Mouse (Mus musculus) intestine, embryonic 15.5 days (tissue): ENCODE data around the gene Slc25a47. TPM values are rescaled to one million over a fixed set of nuclear protein-coding genes. Genes with fewer than 3 reads are reported as not detected.

Experiments
- ATAC-seq: fragments of 200-750 bp; cut with Nextera tagmentation; 2 replicates; pipeline ENCODE4 v1.8.0; 2017; ENCODE audit warnings: moderate TSS enrichment, moderate library complexity
- H3K27ac ChIP-seq: fragments of 300-500 bp; sonication (generic); 2 replicates; pipeline ENCODE4 v1.5.1; 2015; ENCODE audit warnings: mild to moderate bottlenecking, inconsistent platforms
- H3K27me3 ChIP-seq: fragments of 300-500 bp; sonication (generic); replicated peaks from 2 replicates; pipeline ENCODE4 v1.6.1; 2015; ENCODE audit warnings: inconsistent platforms
- H3K36me3 ChIP-seq: fragments of 300-500 bp; sonication (generic); 2 replicates; pipeline ENCODE4 v1.6.1; 2015; ENCODE audit warnings: inconsistent platforms
- H3K4me1 ChIP-seq: fragments of 300-500 bp; sonication (generic); replicated peaks from 2 replicates; pipeline ENCODE4 v1.6.1; 2015; ENCODE audit warnings: inconsistent platforms
- H3K4me2 ChIP-seq: fragments of 300-500 bp; sonication (generic); replicated peaks from 2 replicates; pipeline ENCODE4 v1.6.1; 2015; ENCODE audit warnings: mild to moderate bottlenecking, inconsistent platforms
- H3K4me3 ChIP-seq: fragments of 300-500 bp; sonication (generic); replicated peaks from 2 replicates; pipeline ENCODE4 v1.5.1; 2015; ENCODE audit warnings: inconsistent platforms
- H3K9ac ChIP-seq: fragments of 300-500 bp; sonication (generic); 2 replicates; pipeline ENCODE4 v1.6.1; 2015; ENCODE audit warnings: inconsistent platforms
- H3K9me3 ChIP-seq: fragments of 300-500 bp; sonication (generic); 2 replicates; pipeline ENCODE4 v1.6.1; 2016; ENCODE audit warnings: inconsistent platforms
- WGBS: fragments of 180-500 bp; shearing (Covaris S2); methylation state at CpG from one replicate; pipeline ENCODE4 v1.1.7; 2015; 5-methylcytosine and 5-hydroxymethylcytosine counted together
- polyA plus RNA-seq: library from polyadenylated mRNA; unstranded; fragments of >200 nt; fragmentation: Nextera tagmentation; extraction: Ambion mirVana; gene quantifications from 2 replicates; pipeline ENCODE4 v1.2.1, GENCODE M21; 2015

Gene Slc25a47
- polyA plus RNA-seq: 7.3 and 10.1 TPM in 2 replicates

GRCm38 (mm10) chr12:108835840-108836409 lies at the start of gene Slc25a47, which contains the start of gene Slc25a29:
Slc25a47 (plus strand) TSS chr12:108836046.
Slc25a29 (minus strand) TSS chr12:108835883.
- Histone ChIP-seq H3K4me3 (peak within 1 kb of the TSS; percentile 76), H3K9ac (peak within 1 kb of the TSS; percentile 80), H3K27me3 (no peaks in the 10 kb centered on the region), H3K36me3 (peaks cover under 1% of the 10 kb centered on the region; the same call in 1 of the 2 replicates), H3K9me3 (no peaks in the 10 kb centered on the region), H3K27ac (peak within 1 kb of the TSS; percentile 91), H3K4me2 (peak within 1 kb of the TSS; percentile 95), H3K4me1 (peaks cover 33% of the 10 kb centered on the region)
- ATAC-seq: peak; percentile 99
- under 1% methylated on average over 52 of the region's 53 CpGs for WGBS

DNA sequence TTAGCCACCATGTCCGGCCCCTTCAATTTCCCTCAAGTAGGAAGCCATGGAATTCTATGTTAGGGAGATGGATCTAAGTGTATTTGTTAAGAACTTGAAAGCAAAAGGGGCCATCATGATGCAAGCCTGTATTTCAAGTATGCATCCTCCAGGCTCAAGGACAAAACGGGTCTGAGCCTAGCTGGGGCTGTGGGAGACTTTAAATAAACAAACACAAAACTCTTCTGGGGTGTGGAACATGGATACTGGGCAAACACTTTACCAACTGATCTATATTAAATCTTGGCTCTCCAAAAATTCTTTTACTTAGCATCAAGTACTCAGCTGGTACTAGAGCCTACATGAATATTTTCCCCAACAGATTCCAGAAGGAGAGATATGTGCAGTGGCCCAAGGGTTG lies 48.5 kb upstream of the Slc25a47 start:
- Histone ChIP-seq H3K4me1 (peaks cover 4% of the 10 kb centered on the region), H3K4me2 (no peak overlapping the region), H3K27ac (no peak overlapping the region), H3K9ac (no peak overlapping the region), H3K27me3 (no peaks in the 10 kb centered on the region), H3K36me3 (no peaks in the 10 kb centered on the region), H3K4me3 (no peak overlapping the region), H3K9me3 (no peaks in the 10 kb centered on the region)
- ATAC-seq: no peak
- WGBS: 73% methylated on average over 2 of the region's 2 CpGs

DNA sequence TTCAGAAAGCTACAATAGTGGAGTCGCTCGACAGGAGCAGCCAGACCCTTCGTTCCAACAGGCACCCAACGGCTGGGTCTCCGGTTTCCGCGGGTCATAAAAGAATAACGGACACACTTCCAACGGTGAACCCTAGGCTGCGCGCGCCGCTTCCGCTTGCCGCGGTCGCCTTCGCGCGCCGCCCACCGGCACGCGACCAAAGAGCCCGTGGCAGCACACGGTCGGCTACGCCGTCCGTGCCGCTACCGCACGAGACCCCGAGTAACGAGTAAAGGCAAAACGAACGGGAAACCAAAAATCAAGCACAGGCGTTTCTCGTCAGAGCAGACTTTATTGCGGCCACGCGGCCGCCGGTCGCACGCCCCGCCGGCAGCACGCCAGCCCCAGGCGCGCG lies 43.7 kb upstream of the Slc25a47 start:
- WGBS: under 1% methylated on average over 52 of the region's 52 CpGs

GRCm38 (mm10) chr12:108792546-108793452 lies 43.0 kb upstream of the Slc25a47 start, which contains the start of gene Yy1:
Yy1 (plus strand) TSS chr12:108792973.
- WGBS: under 1% methylated on average over 86 of the region's 127 CpGs
- Histone ChIP-seq H3K27me3 (no peaks in the 10 kb centered on the region), H3K9me3 (no peaks in the 10 kb centered on the region), H3K36me3 (no peaks in the 10 kb centered on the region), H3K27ac (peak within 1 kb of the TSS; percentile 100), H3K4me1 (peaks cover 12% of the 10 kb centered on the region), H3K4me2 (peak within 1 kb of the TSS; percentile 63), H3K4me3 (peak within 1 kb of the TSS; percentile 88), H3K9ac (peak within 1 kb of the TSS; percentile 88)
- peak; percentile 94 for ATAC-seq

More for the DNA sequence above, 43.7 kb upstream of the Slc25a47 start:
- H3K36me3 ChIP-seq: no peaks in the 10 kb centered on the region
- no peaks in the 10 kb centered on the region for H3K27me3 ChIP-seq
- H3K9ac ChIP-seq: peak overlapping the region; percentile 81
- H3K4me1 ChIP-seq: peaks cover 12% of the 10 kb centered on the region
- H3K4me2 ChIP-seq: peak overlapping the region; percentile 53
- H3K9me3 ChIP-seq: no peaks in the 10 kb centered on the region
- peak; percentile 52 for ATAC-seq
- peak overlapping the region; percentile 100 for H3K27ac ChIP-seq
- peak overlapping the region; percentile 88 for H3K4me3 ChIP-seq

DNA sequence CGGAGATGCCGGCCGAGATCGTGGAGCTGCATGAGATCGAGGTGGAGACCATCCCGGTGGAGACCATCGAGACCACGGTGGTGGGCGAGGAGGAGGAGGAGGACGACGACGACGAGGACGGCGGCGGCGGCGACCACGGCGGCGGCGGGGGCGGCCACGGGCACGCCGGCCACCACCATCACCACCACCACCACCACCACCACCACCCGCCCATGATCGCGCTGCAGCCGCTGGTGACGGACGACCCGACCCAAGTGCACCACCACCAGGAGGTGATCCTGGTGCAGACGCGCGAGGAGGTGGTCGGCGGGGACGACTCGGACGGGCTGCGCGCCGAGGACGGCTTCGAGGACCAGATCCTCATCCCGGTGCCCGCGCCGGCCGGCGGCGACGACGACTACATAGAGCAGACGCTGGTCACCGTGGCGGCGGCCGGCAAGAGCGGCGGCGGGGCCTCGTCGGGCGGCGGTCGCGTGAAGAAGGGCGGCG lies 42.3 kb upstream of the Slc25a47 start:
- Histone ChIP-seq H3K36me3 (no peaks in the 10 kb centered on the region), H3K4me2 (peak overlapping the region; percentile 63), H3K27me3 (no peaks in the 10 kb centered on the region), H3K9ac (peak overlapping the region; percentile 88), H3K27ac (peak overlapping the region; percentile 100), H3K4me1 (peaks cover 12% of the 10 kb centered on the region), H3K9me3 (no peaks in the 10 kb centered on the region), H3K4me3 (peak overlapping the region; percentile 88)
- no peak for ATAC-seq
- WGBS: under 1% methylated on average over 52 of the region's 71 CpGs

DNA sequence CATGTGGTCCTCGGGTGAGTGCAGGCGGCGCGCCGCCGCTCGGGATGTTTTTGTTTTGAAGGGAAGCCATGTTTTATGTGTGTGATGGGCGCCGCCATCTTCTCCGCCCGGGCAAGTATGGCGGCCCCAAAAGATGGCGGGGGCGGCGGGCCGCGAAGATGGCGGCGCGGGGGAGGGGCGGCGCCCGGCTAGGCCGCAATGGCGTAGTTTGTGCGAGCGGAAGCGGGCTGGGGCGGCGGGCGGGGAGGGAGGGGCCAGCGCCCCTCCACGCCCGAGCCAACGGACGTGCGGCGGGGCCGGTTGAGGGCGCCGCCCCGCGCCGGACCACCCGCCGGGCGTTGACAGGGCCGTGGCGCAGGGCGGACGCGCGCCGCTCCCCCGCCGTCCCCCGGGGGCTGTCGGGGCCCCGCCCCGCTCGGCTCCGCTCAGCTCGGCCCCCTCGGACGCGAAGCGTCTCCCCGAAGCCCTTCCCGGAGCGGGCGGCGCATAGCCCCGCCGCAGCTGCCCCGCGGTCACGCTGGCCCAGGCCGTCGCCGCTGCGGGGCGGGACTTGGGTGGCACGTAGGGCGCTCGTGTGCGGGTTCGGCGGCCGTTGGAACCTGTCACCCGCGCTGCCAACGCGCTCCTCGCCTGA lies 41.7 kb upstream of the Slc25a47 start:
- no peaks in the 10 kb centered on the region for H3K9me3 ChIP-seq
- H3K27me3 ChIP-seq: no peaks in the 10 kb centered on the region
- H3K4me3 ChIP-seq: peak overlapping the region; percentile 88
- H3K36me3 ChIP-seq: no peaks in the 10 kb centered on the region
- peak; percentile 73 for ATAC-seq
- peak overlapping the region; percentile 63 for H3K4me2 ChIP-seq
- peaks cover 12% of the 10 kb centered on the region for H3K4me1 ChIP-seq
- under 1% methylated on average over 79 of the region's 94 CpGs for WGBS
- H3K27ac ChIP-seq: peak overlapping the region; percentile 100
- H3K9ac ChIP-seq: peak overlapping the region; percentile 88

GRCm38 (mm10) chr12:108794979-108795537 lies 40.8 kb upstream of the Slc25a47 start:
- Histone ChIP-seq H3K4me2 (peak overlapping the region; percentile 63), H3K4me1 (peaks cover 16% of the 10 kb centered on the region), H3K9ac (peak overlapping the region; percentile 88), H3K27me3 (no peaks in the 10 kb centered on the region), H3K4me3 (peak overlapping the region; percentile 88), H3K27ac (peak overlapping the region; percentile 100), H3K9me3 (no peaks in the 10 kb centered on the region), H3K36me3 (no peaks in the 10 kb centered on the region)
- no peak for ATAC-seq
- 8% methylated on average over 9 of the region's 9 CpGs for WGBS

DNA sequence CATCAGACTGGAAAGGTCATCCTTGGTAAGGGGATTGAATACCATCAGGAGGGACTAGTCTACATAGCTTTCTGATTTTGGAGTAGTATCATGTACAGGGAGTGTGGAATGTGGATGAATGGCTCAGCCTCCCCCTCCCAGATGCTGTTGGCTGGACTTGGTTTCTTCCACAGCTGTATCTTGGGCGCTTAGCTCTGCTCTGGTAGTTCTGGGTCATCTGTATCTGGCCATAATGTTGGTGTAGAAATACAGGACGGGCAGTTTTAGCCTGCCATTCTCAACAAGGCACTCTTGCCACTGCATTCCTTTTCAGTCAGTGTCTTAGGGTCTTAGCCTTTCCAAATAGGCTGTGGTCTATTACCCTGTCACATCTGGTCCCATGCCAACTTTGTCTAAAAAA lies 34.2 kb upstream of the Slc25a47 start:
- Histone ChIP-seq H3K27me3 (no peaks in the 10 kb centered on the region), H3K9me3 (no peaks in the 10 kb centered on the region), H3K4me2 (no peak overlapping the region), H3K4me3 (no peak overlapping the region), H3K27ac (no peak overlapping the region), H3K4me1 (peaks cover 19% of the 10 kb centered on the region; the same call in 1 of the 2 replicates), H3K36me3 (no peaks in the 10 kb centered on the region), H3K9ac (no peak overlapping the region)
- 78% methylated on average over 2 of the region's 2 CpGs for WGBS
- no peak for ATAC-seq

DNA sequence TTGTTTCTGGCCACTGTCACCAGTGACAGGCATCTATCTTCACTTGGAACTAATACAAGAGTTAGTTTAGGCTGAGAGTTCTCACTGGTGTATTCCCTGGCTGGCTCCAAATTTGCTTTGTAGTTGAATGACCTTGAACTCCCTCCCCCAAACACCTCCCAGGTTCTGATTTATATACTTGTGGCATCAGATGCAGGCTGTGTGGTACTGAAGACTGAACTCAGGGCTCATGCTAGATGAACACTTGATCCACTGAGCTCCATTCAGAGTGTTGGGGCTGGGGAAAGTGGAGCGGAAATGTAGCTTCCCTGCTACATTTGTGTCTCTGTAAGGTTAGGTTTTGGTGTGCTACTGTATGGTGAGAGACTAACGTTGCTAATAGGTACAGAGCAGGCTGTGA lies 31.5 kb upstream of the Slc25a47 start:
- H3K4me2 ChIP-seq: no peak overlapping the region
- H3K9me3 ChIP-seq: no peaks in the 10 kb centered on the region
- H3K27ac ChIP-seq: no peak overlapping the region
- no peak overlapping the region for H3K4me3 ChIP-seq
- WGBS: 83% methylated on average over 2 of the region's 2 CpGs
- no peak for ATAC-seq
- H3K36me3 ChIP-seq: 0 out of 2 replicates have a peak, but pooled peaks cover 5% of the 10 kb centered on the region
- no peaks in the 10 kb centered on the region for H3K27me3 ChIP-seq
- H3K9ac ChIP-seq: no peak overlapping the region
- peaks cover 16% of the 10 kb centered on the region; the same call in 1 of the 2 replicates for H3K4me1 ChIP-seq

DNA sequence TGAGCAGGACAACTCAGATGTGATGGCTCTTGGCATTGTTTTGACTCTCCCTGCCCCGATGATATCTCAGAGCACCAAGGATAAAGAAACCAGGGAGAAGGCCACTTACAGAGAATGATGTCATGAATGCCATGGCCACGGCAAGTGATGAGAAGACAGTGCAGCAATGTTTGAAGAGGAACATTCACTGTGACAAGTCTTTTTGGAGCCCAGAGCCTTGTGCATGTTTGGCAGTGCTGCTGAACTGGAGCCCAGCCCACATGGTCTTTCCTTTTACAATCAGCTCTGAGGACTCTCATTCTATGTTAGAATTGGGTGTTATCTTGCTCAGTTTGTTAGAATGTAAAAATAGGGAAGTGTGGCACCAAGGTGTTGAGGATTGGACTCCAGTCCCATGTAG lies 27.4 kb upstream of the Slc25a47 start:
- H3K4me1 ChIP-seq: 0 out of 2 replicates have a peak, but pooled peaks cover 2% of the 10 kb centered on the region
- H3K27ac ChIP-seq: no peak overlapping the region
- no peak overlapping the region for H3K4me2 ChIP-seq
- no peaks in the 10 kb centered on the region for H3K27me3 ChIP-seq
- no peak overlapping the region for H3K9ac ChIP-seq
- WGBS: 79% methylated on average over 2 of the region's 2 CpGs
- 0 out of 2 replicates have a peak, but pooled peaks cover 5% of the 10 kb centered on the region for H3K36me3 ChIP-seq
- H3K4me3 ChIP-seq: no peak overlapping the region
- H3K9me3 ChIP-seq: no peaks in the 10 kb centered on the region
- no peak for ATAC-seq

- no peaks in the 10 kb centered on the region for H3K4me1 ChIP-seq
- no peak for ATAC-seq
- no peak overlapping the region for H3K4me2 ChIP-seq
- WGBS: 59% methylated on average over 1 of the region's 1 CpGs
- H3K9ac ChIP-seq: no peak overlapping the region
- H3K4me3 ChIP-seq: no peak overlapping the region
- H3K9me3 ChIP-seq: no peaks in the 10 kb centered on the region
- no peaks in the 10 kb centered on the region for H3K27me3 ChIP-seq
- H3K36me3 ChIP-seq: 0 out of 2 replicates have a peak, but pooled peaks cover 9% of the 10 kb centered on the region
- H3K27ac ChIP-seq: no peak overlapping the region
These were observed 26.1 kb upstream of the Slc25a47 start for GRCm38 (mm10) chr12:108809771-108810170.
